Mouse (Mus musculus) hematopoietic multipotent progenitor cell, adult 10-12 weeks (in vitro differentiated cells): Measurements from ENCODE around the gene Hmcn1. TPM values are rescaled to one million over a fixed set of nuclear protein-coding genes. Genes with fewer than 3 reads are reported as not detected.

Experiments used
- polyA plus RNA-seq: library from polyadenylated mRNA; stranded (reverse); fragments of >175 nt; gene quantifications from 2 replicates; pipeline ENCODE4 v1.2.3, GENCODE M21; 2012; ENCODE audit warnings: low replicate concordance

The Hmcn1 gene
- 0.02 and 0.06 TPM in 2 replicates for polyA plus RNA-seq

DNA sequence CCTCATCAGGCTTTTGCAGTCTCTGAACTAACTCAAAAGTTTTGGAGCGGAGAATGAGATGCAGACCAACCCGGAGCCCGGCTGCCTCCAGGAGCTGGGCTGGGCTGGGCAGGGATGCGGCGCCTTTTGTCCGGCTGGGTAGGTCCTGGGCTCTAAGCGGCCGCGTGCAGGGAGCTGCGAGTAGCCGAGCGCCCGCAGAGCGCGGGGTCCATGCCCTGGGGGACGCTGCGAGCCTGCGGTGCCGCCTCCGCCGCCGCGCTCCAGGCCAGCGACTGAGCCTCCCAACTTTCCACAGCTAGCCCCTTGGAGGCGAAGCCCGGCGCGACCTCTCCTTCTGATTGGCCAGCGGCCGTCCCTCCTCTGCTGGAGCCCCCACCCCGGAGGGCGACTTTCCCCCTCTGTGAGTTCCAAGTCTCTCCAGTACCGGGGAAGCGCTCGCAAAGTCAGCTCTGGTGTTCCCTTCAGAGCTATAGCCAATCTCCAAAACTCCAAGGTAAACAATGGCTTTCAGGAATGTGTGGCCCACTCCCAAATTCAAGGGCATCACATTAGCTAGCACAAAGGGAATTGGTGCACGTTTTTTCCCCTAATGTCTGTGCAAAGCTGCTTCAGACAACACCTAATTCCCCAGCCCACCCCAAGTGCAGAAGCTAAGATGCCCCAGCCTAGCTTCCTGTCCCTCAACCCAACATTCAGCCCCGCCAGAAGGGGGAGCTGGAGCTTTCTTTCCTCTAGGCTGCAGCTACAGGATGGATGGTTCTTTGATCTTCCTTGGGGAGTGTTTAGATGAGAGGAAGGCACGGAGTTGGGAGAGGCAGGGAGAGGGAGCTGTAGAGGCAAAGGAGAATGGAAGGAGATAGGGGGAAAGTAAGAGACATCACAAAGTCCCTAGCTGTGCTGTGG lies at the start of gene Hmcn1:
Gene Hmcn1, minus strand, starts transcription at position 274 of the 903 bp plus-strand sequence.

Other genes starting within 250 kb of the Hmcn1 start
- gene Gm47985, start 189.1 kb upstream of the Hmcn1 start, polyA plus RNA-seq, result 0.35 TPM in 1 of 2 replicates, not detected in the other
- 0.13 TPM in 1 of 2 replicates, not detected in the other for gene Gm8947, start 198.9 kb upstream of the Hmcn1 start, polyA plus RNA-seq
- 0.13 TPM in 1 of 2 replicates, not detected in the other for gene Gm47995, start 205.0 kb upstream of the Hmcn1 start, polyA plus RNA-seq
- not detected in 2 replicates for gene 3110040M04Rik, start 210.7 kb upstream of the Hmcn1 start, polyA plus RNA-seq
- gene Gm47996, start 216.7 kb upstream of the Hmcn1 start, polyA plus RNA-seq, result 0.25 TPM in 1 of 2 replicates, not detected in the other